Mouse (Mus musculus) lung, postnatal 36 days (tissue): ENCODE measurements around the gene Hoxa10.

Experiments
- DNase-seq: peaks from one replicate; pipeline ENCODE4 v3.0.0; 2022; ENCODE audit warnings: mixed read lengths

Hoxa10 gene

GRCm38 (mm10) chr6:52240389-52241000, at the start of gene Hoxa10:
TSS of gene Hoxa10 (minus strand) at chr6:52240854.
- DNase-seq: peak; percentile 85

GRCm38 (mm10) chr6:52290186-52290585, 49.5 kb upstream of the Hoxa10 start:
- no peak for DNase-seq

- DNase-seq: no peak
Measured at GRCm38 (mm10) chr6:52283896-52284295, 43.2 kb upstream of the Hoxa10 start.

- no peak for DNase-seq
Measured at GRCm38 (mm10) chr6:52281084-52281483, 40.4 kb upstream of the Hoxa10 start.

- DNase-seq: no peak
Measured at GRCm38 (mm10) chr6:52276920-52277319, 36.3 kb upstream of the Hoxa10 start.

- DNase-seq: no peak
Measured at GRCm38 (mm10) chr6:52276382-52276781, 35.7 kb upstream of the Hoxa10 start.

- no peak for DNase-seq
Measured at GRCm38 (mm10) chr6:52275563-52276280, 35.1 kb upstream of the Hoxa10 start.

- DNase-seq: no peak
Measured at GRCm38 (mm10) chr6:52274576-52274975, 33.9 kb upstream of the Hoxa10 start.

- DNase-seq: no peak
Measured at GRCm38 (mm10) chr6:52273656-52274280, 33.1 kb upstream of the Hoxa10 start.

GRCm38 (mm10) chr6:52272766-52273655, 32.4 kb upstream of the Hoxa10 start:
- DNase-seq: no peak

- DNase-seq: peak; percentile 82
Measured at GRCm38 (mm10) chr6:52270494-52271480, 30.1 kb upstream of the Hoxa10 start.

- no peak for DNase-seq
Measured at GRCm38 (mm10) chr6:52268756-52269155, 28.1 kb upstream of the Hoxa10 start.

- DNase-seq: no peak
Measured at GRCm38 (mm10) chr6:52268341-52268740, 27.7 kb upstream of the Hoxa10 start.

GRCm38 (mm10) chr6:52267691-52268090, 27.0 kb upstream of the Hoxa10 start:
- no peak for DNase-seq

GRCm38 (mm10) chr6:52267221-52267620, 26.6 kb upstream of the Hoxa10 start:
- DNase-seq: no peak

- DNase-seq: no peak
Measured at GRCm38 (mm10) chr6:52266666-52266985, 26.0 kb upstream of the Hoxa10 start.

GRCm38 (mm10) chr6:52265913-52266665, 25.4 kb upstream of the Hoxa10 start:
- no peak for DNase-seq

GRCm38 (mm10) chr6:52265306-52265912, 24.8 kb upstream of the Hoxa10 start:
- no peak for DNase-seq

- no peak for DNase-seq
Measured at GRCm38 (mm10) chr6:52264106-52264790, 23.6 kb upstream of the Hoxa10 start.

- no peak for DNase-seq
Measured at GRCm38 (mm10) chr6:52263321-52263585, 22.6 kb upstream of the Hoxa10 start.
